Mouse (Mus musculus) embryonic fibroblast, embryonic 13.5 days (primary cell): Measurements from ENCODE around the gene Chil6.

Experiments used
- CTCF ChIP-seq: IDR thresholded peaks from 2 replicates; pipeline ENCODE4 v1.5.1; 2011; ENCODE audit warnings: mild to moderate bottlenecking, control low read depth, low read length, moderate library complexity, borderline replicate concordance; ENCODE audit not compliant: insufficient read depth
- POLR2A ChIP-seq: IDR thresholded peaks from 2 replicates; pipeline ENCODE4 v1.6.1; 2011; ENCODE audit warnings: low read depth, mild to moderate bottlenecking, control low read depth, low read length, moderate library complexity

GRCm38 (mm10) chr3:106449567-106449966 is 43.6 kb upstream of the Chil6 start:
- TF ChIP-seq POLR2A (no peak), CTCF (no peak)
